Mouse (Mus musculus) adrenal gland (tissue): ENCODE results near the gene Zfp335.
"Not testable (repeated sequence)": the region's sequence is repeated elsewhere in the genome, so short reads cannot be mapped to it uniquely, and the experiment has no call there.

Experiments used
- intact Hi-C: fragments of 180-260 bp; cut with DNase I; formaldehyde crosslinking; loops from one replicate; pipeline ENCODE4 v1.15.1; 2025

Zfp335 gene

DNA sequence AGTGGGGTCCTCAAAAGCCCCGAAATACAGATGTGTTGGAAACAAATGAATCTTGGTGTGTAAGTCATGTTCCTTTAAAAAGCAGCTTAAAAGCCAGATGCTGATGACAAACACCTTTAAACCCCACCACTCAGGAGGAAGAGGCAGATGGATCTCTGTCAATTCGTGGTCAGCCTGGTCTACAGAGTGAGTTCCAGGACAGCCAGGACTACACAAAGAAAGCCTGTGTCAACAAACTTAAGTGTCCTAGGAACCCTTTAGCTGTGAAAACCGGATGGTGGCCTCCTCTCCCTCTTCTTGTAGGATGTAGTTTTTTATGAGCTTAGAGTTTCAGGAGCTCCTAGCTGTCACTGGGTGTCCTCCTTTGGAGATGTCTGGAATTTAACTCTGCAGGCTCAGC lies 37.9 kb downstream of the Zfp335 start:
- intact Hi-C loops, result loop anchor here (5.0 kb wide), 1 partner anchor 41 kb away; the partner anchor contains the start of genes Ctsa and Neurl2

DNA sequence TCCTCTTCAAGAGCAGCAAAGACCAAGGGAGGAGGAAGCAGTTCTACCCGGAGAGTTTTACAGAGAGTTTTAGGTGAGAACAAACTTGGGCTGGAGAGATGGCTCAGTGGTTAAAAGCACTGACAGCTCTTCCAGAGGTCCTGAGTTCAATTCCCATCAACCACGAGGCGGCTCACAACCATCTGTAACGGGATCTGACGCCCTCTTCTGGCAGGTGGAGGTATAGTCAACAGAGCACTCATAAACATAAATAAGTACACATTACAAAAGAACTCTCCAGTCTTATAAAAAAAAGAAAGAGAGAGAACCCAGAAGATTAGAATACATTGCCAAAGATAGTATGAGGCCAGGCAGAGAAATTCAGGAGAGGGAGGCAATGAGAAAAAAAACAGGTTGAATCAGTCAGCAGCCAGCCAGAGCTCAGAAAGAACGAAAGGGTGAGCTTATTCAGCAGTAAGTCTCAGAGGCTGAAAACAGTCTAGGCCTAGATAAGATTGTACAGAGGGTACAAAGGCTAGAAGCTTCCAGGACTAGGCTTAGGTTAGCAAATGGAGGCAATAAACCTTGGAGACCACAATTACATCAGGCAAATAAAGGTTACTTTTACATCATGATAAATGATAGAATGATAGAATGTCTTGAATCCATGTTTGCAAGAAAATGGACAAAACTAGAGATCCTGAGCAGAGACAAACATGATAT lies 39.8 kb downstream of the Zfp335 start:
- intact Hi-C loops, result loop anchor here (5.0 kb wide), 1 partner anchor 39 kb away; the partner anchor contains the start of genes Ctsa and Neurl2

DNA sequence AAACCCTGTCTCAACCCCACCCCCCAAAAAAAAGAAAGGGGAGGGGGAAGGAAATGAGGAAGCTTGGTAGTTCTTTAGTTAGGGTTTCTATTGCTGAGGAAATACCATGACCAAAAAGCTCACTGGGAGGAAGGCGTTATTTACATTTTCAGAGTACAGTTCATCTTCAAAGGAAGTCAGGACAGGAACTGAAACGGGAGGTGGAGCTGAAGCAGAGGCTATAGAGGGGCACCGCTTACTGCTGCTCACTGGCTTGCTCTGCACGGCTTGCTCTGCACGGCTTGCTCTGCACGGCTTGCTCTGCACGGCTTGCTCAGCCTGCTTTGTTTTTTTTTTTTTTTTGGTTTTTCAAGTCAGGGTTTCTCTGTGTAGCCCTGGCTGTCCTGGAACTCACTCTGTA lies 43.1 kb downstream of the Zfp335 start:
- intact Hi-C loops, result no loop called here

DNA sequence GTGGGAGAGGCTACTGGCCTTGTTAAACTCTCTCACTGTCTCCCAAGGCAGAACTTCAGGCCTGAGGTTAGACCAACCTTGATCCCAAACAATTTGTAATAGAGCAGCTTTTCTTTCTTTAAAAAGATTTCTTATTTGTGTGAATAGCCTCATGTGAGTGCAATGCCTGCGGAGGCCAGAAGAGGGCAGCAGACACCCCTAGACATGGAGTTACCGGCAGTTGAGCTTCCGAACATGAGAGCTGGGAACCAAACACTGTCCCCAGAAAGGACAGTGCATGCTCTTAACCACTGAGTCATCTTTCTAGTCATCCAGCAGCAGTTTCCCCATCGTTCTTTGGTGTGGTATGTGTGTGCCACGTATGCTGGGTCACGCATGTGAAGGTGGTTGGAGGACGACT lies 44.0 kb downstream of the Zfp335 start:
- intact Hi-C loops, result no loop called here

DNA sequence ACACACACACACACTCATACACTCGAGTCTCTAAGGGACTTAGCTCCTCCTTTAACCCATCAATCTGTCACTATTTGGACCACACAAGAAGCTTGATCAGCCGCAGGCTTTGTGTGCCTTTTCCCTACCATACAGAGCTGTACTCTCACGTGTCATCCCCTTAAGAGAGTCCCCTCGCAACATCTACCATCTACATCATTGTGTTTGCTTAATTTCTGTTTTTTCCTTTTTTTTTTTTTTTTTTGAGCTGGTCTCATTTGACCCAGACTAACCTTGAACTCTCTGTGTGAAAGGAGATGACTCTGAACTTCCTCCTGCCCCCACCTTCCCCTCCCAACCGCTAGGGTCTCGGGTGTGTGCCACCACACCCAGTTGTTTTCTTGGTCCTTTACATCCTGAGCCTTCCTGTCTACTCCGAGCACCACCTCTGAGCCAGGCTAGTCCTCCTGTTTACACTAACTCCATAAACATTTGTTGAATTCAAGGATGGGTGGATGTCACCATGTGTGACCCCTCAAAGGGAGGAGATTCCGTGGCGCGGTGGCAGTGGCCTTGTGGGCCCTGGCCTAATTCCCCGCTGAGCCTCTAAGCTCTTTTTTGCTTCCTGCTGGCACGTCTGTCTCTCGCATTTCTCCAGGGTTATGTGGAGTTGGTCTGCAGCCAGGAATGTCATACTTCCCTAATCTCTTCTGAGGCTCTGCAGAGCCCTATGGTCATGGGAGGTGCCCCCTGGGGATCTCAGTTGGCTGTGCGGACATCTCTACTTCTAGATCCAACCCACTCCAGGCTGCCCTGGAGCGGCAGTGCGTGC lies 44.6 kb downstream of the Zfp335 start:
- intact Hi-C loops, result no loop called here

DNA sequence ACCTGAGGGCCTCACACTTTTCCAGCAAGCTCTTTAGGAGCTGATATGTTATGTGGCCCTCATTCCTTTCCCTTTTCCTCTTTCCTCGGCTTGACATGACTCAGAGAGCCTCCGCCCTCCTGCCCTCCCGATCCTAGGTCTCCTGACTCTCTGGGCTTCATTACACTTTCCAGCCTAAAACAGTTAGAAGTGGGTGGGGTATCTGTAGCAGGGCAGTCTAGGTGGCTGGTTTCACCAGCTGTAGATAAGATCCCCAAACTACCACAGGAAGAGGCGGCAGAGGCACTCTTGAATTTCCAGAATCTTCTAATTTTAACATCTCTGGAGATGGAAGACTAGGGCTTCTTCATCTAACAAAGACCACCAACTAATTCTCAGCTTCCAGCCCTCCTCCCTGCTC lies 47.0 kb downstream of the Zfp335 start:
- intact Hi-C loops, result no loop called here

DNA sequence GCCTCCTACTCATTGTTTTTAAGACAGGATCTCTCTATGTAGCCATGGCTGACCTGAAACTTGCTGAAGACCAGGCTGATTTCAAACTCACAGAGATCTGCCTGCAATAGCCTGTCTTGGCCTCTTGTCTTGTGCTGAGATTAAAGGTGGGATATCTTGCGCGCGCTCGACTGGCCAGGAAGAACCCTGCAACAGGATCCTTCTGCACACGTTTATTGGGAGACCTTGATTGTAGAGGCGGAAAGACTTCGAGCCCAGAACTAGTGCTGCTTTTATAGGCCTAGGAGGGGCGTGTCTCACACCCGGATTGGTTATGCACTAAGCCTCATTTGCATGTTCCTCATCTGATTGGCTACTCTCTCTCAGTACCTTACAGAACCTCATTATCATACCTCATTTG lies 48.1 kb downstream of the Zfp335 start:
- intact Hi-C loops, result not testable (repeated sequence)

DNA sequence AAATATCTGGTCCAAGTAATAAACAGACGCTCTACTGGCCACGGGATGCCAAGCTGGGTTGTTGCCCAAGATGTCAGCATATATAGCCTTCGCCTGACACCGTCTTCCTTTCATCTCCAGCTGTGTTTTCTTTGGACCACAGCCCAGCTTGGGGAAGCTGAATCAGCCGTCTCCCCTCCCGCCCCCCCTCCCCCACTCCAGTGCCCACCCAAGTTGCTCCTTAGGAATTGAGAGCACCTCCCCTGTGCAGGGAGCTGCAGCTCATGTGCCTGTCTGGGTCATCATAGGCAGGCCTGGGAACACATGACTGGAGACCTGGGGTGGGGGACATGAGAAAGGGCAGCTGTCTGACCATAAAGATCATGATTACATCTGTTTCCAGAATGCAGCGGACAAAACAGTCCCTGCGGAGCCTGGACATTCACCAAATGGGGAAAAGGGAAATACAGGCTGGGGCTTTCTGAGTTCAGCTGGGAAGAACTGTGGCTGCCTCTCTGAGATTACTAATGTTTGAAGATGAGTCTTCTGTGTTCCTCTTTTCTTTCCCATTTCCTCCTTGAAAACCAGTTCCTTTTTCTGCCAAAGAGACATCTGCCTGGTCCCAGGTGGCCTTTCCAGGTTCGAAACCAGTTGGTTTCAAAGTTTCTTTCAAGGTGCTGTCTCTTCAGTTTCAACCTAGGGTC lies 49.2 kb downstream of the Zfp335 start:
- intact Hi-C loops, result no loop called here

DNA sequence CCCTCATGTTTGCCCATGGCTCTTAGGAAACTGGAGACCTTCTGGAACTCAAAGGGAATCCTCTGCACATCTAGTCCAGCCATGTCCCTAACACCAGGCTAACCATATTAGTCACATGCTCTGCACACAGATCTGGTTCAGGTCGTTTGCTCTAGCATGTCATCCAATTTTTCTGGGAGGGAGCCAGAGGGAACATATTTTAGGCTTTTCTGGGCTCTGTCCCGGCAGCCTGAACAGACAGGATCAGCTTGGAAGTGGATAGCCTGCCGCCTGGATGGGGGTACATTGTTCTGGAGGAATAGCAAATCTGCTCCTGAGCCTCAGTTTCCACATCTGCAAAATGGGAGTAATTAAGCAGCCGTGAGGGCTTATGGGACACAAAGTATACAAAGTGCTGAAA lies 50.5 kb downstream of the Zfp335 start:
- intact Hi-C loops, result no loop called here

DNA sequence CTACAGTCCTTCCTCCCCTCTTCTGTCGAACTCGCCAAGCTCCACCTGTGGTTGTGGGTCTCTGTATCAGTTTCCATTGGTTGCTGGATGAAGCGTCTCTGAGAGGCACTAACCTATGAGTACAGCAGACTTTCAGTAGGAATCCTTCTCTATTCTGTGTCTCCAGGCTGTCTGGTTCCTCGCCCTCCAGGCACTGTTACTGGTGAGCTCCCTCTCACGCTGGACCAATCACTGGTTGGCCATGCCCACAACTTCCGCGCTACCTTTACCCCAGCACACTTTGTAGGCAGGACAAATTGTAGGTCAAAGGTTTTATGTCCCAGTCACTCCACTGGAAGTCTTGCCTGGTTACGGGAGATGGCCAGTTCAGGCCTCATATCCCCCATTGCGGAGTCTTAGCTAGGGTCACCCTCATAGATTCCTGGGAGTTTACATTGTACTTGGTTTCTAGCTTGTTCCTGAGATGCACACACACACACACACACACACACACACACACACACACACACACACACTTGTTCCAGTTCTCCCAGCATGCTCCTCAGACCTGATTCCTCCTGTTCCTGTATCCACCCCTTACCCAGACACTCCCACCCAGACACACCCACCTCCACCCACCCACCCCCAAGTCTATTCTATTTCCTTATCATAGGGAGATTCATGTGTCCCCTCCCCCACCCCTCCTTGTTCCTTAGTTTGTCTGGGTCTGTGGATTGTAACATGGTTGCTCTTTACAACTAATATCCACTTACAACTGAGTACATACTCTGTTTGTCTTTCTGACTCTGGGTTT lies 51.7 kb downstream of the Zfp335 start:
- intact Hi-C loops, result no loop called here

DNA sequence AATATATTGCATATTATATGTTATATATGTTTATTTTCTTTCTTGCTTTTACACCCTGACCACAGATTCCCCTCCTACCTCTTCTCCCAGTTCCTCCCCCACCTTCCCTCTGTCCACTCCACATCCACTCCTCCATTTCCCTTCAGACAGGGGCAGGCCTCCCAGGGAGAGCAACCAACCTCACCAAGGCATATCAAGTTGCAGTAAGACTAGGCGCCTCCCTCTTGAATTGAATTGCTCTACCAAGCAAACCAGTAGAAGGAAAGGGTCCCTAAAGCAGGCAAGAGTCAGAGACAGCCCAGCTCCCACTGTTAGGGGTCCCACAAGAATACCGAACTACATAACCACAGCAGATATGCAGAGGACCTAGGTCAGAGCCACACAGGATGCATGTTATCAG lies 52.4 kb downstream of the Zfp335 start:
- intact Hi-C loops, result no loop called here

DNA sequence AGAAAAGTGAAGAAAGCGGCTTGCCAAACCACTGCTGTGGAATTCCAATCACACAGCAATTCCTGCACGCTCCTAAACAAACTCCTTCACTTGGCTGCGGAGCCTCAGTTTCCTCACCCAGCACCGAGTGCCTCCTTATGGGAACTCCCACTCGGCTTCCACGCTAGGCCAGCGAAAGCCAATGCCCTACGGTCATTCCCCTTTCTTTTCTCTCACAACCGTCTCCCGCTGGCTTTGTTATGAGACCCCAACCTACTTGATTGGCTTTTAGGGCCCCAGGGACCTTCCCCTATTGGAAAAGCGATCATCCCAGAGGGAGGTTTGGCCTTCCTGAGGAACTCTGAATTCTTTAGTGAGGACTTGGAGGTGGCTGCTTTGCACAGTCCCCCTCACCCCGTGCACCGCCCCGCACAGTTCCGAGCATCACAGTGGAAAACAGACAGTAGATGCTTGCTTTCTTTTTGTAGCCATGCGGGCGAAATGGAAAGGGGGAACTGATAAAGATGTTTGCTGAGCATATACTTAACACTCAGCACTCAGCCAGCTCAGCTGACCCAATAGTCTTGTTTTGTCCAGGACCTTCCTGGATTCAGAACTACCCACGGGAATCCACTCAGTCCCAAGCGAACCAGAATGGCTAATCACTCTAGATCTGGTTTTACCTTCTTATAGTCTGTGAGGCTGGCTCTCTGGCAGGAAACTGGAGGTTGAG lies 53.6 kb downstream of the Zfp335 start:
- intact Hi-C loops, result no loop called here

DNA sequence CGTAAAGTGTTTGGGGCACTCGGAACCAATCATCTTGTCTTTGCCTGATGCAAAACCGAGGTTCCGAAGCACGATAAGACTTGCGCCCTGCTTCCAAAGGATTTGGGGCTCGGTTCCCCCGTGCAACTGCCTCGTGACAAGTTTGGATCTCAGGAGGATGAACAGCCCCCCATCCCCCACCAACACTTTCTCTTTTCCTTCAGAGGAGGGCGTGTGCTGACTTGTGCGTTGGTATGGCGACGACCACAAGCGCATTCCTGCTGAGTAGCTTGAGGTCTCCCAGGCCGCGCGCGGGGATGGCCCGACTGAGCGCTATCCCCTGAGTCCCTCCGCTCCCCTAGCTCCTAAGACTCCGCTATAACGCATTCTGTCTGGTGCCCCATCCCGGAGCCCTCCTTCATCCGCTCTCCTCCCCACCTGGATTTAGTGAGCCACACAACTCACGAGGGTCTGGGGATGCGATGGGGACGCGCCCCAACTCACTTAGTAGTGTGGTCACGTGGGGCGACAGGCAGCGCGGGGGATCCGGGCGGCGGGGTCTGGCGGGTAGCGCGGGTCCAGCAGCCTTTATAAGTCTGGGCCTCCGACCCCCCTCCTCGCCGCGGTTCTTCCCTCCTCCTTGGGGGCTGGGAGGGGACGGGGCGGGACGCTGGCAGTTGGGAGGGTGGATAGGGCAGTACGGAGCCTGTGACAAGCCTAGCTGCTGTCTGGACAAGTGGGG lies 54.3 kb downstream of the Zfp335 start, which contains the start of gene Pltp:
Gene Pltp, minus strand, starts transcription at position 611 of the 721 bp plus-strand sequence.
- intact Hi-C loops, result no loop called here

DNA sequence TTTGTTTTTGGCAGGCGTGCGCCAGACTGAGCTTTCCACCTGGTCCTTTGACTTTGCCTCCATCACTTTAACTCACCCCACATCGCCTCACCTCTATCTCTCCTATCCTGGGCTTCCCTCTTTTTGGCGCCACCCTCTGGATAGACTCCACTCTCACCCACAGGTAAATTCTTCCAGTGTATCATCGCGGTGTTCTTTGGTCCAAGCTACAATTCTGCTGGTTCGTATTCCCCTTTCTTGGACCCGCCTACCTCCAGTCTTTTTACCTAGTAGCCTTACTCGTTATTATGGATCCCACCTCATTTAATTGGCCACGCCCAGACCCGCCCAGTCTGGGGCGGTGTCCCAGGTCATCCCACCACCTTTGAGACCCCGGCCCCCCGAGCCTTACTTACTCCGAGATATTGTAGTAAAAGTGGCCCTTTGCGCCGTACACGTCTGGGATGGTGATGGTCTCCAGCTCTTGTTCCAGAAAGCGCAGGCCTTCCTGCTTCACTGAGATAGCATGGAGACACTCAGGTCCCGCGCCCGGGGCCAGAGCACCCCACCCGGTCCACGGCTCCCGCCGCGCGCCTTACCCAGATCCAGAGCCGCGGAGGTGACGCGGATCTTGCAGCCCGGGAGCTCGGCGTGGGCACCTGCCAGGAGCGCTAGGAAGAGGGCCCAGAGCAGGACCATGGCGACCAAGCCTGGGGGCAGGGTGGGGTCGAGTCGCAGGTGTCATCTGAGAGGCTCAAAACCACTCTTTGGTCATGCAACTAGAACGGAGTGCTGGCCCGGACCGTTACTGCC lies 55.1 kb downstream of the Zfp335 start:
- intact Hi-C loops, result no loop called here

DNA sequence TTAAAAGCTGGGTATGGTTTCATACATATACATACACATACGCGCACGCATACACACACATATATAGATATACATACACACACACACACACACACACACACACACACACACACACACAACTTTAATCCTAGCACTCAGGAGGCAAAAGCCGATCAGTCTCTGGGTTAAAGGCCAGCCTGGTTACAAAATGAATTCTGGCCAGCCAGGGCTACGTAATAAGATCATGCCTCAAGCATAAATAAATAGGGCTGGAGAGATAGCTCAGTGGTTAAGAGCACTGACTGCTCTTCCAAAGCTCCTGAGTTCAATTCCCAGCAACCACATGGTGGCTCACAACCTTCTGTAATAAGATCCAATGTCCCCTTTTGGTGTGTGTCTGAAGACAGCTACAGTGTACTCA lies 56.0 kb downstream of the Zfp335 start:
- intact Hi-C loops, result not testable (repeated sequence)

DNA sequence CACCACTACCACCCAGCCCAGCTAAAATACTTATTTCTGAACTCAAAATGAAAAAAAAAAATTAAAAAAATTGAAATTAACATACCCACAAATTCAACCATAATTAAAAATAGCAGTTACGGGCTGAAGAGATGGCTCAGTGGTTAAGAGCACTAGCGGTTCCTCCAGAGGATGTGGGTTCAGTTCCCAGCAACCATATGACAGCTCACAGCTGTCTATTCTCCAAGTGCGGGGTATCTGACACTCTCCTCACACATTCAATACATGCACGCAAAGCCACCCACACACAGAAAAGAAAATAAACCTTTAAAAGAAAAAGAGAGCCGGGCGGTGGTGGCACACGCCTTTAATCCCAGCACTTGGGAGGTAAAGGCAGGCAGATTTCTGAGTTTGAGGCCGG lies 61.5 kb downstream of the Zfp335 start:
- intact Hi-C loops, result no loop called here

DNA sequence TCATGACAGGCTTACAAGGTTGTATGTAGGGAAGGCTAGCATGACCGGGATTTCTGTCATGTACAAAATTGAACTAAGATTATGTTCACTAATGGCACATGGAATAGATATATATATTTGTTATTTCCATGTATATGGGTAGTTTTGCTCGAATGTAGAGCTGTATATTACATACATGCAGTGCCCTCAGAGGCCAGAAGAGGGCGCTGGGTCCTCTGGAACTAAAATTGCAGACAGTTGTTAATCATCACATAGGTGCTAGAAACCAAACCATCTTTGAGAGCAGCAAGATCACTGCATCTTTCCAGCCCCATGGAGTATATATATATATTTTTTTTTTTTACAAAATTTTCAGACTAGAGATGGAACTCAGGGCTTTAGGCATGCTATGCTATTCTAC lies 65.8 kb downstream of the Zfp335 start:
- intact Hi-C loops, result no loop called here
